Mouse (Mus musculus): ENCODE measurements around the gene Rad51b. TPM values are rescaled to one million over a fixed set of nuclear protein-coding genes. Genes with fewer than 3 reads are reported as not detected.

Rad51b gene
- polyA plus RNA-seq, 1 experiment from 2014 or later: 6.3 TPM

DNA sequence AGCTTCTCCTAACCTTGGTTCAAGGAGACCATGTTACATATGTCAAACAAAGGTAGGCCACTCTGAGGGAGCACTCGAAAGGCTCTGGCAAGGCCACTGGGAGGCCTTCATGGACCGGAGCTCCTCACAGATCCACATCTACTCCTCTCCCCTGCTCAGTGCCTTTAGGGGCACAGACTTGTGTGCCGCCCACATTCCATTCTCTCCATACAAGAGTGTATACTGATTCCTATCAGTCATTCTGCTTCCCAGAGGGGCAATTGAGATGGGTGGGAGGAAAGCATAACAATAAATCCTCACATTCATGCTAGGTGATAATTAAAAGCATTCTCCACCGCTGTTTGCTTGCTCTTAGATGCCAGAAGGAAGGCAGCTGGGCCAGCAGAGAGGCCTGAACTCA lies 458.5 kb downstream of the Rad51b start:
- H3K4me3 ChIP-seq (ENCODE audit: low read depth, low read length): no peak overlapping the region
- H3K27ac ChIP-seq (replicated peaks; ENCODE audit: low read depth, low read length): peak overlapping the region; percentile 2; the same call in 1 of the 2 replicates
- WGBS: 40% methylated on average over 4 of the region's 4 CpGs
- peaks cover 30% of the 10 kb centered on the region for H3K4me1 ChIP-seq (ENCODE audit: control insufficient read depth, insufficient read depth, low read length)
- no peak overlapping the region for H3K4me2 ChIP-seq (ENCODE audit: low read depth, severe bottlenecking)
- no peaks in the 10 kb centered on the region for H3K9me3 ChIP-seq (ENCODE audit: control insufficient read depth, low read length)
- no peaks in the 10 kb centered on the region for H3K27me3 ChIP-seq (ENCODE audit: control insufficient read depth, insufficient read depth, low read length)
- no peaks in the 10 kb centered on the region for H3K36me3 ChIP-seq (ENCODE audit: control insufficient read depth, insufficient read depth, low read length)
- H3K9ac ChIP-seq (ENCODE audit: low read length): no peak overlapping the region
- DNase-seq (ENCODE audit: low spot score) (peak; percentile 46), ATAC-seq (ENCODE audit: insufficient number of reproducible peaks, low FRiP score, low TSS enrichment, low read depth) (no peak)

DNA sequence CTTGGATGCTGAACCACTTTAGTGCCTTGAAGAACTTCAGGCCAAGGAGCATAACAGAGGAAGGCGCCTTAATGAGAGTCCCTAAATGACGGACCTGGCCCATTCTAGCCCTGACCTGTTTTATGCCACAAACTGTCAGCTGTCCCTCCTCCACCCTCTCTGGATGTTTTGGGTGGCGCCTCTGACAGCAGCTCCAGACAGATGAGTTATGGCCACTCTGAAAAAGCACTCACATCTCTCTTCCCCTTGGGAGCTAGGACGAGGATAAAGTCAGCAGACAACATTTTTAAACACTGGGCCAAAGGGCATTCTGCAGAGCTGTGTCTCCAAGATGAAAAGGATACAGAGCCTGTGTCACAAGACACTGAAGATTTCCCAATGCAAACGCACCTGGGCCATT lies 459.3 kb downstream of the Rad51b start:
- DNase-seq (ENCODE audit: low spot score) (no peak), ATAC-seq (ENCODE audit: insufficient number of reproducible peaks, low FRiP score, low TSS enrichment, low read depth) (no peak)
- no peak overlapping the region for H3K4me3 ChIP-seq (ENCODE audit: low read depth, low read length)
- H3K4me1 ChIP-seq (ENCODE audit: control insufficient read depth, insufficient read depth, low read length): peaks cover 22% of the 10 kb centered on the region
- no peaks in the 10 kb centered on the region for H3K27me3 ChIP-seq (ENCODE audit: control insufficient read depth, insufficient read depth, low read length)
- no peak overlapping the region for H3K27ac ChIP-seq (replicated peaks; ENCODE audit: low read depth, low read length)
- 19% methylated on average over 5 of the region's 5 CpGs for WGBS
- H3K9me3 ChIP-seq (ENCODE audit: control insufficient read depth, low read length): no peaks in the 10 kb centered on the region
- H3K9ac ChIP-seq (ENCODE audit: low read length): no peak overlapping the region
- H3K4me2 ChIP-seq (ENCODE audit: low read depth, severe bottlenecking): no peak overlapping the region
- H3K36me3 ChIP-seq (ENCODE audit: control insufficient read depth, insufficient read depth, low read length): no peaks in the 10 kb centered on the region

GRCm38 (mm10) chr12:79757775-79758174 lies 460.7 kb downstream of the Rad51b start:
- no peaks in the 10 kb centered on the region for H3K27me3 ChIP-seq (ENCODE audit: control insufficient read depth, insufficient read depth, low read length)
- ATAC-seq (ENCODE audit: insufficient number of reproducible peaks, low FRiP score, low TSS enrichment, low read depth) (no peak), DNase-seq (ENCODE audit: low spot score) (no peak)
- H3K4me1 ChIP-seq (ENCODE audit: control insufficient read depth, insufficient read depth, low read length): peaks cover 10% of the 10 kb centered on the region
- no peak overlapping the region for H3K4me2 ChIP-seq (ENCODE audit: low read depth, severe bottlenecking)
- H3K36me3 ChIP-seq (ENCODE audit: control insufficient read depth, insufficient read depth, low read length): no peaks in the 10 kb centered on the region
- H3K4me3 ChIP-seq (ENCODE audit: low read depth, low read length): no peak overlapping the region
- no peak overlapping the region for H3K9ac ChIP-seq (ENCODE audit: low read length)
- no peaks in the 10 kb centered on the region for H3K9me3 ChIP-seq (ENCODE audit: control insufficient read depth, low read length)
- 72% methylated on average over 4 of the region's 4 CpGs for WGBS
- no peak overlapping the region for H3K27ac ChIP-seq (replicated peaks; ENCODE audit: low read depth, low read length)

- 72% methylated on average over 8 of the region's 8 CpGs for WGBS
- H3K27me3 ChIP-seq (ENCODE audit: control insufficient read depth, insufficient read depth, low read length): no peaks in the 10 kb centered on the region
- H3K4me2 ChIP-seq (ENCODE audit: low read depth, severe bottlenecking): no peak overlapping the region
- no peak for DNase-seq (ENCODE audit: low spot score)
- H3K9me3 ChIP-seq (ENCODE audit: control insufficient read depth, low read length): no peaks in the 10 kb centered on the region
- H3K4me1 ChIP-seq (ENCODE audit: control insufficient read depth, insufficient read depth, low read length): peaks cover 10% of the 10 kb centered on the region
- no peak overlapping the region for H3K9ac ChIP-seq (ENCODE audit: low read length)
- H3K27ac ChIP-seq (replicated peaks; ENCODE audit: low read depth, low read length): no peak overlapping the region
- no peak for ATAC-seq (ENCODE audit: insufficient number of reproducible peaks, low FRiP score, low TSS enrichment, low read depth)
- no peak overlapping the region for H3K4me3 ChIP-seq (ENCODE audit: low read depth, low read length)
- H3K36me3 ChIP-seq (ENCODE audit: control insufficient read depth, insufficient read depth, low read length): no peaks in the 10 kb centered on the region
Observed at GRCm38 (mm10) chr12:79759180-79759902, 462.3 kb downstream of the Rad51b start.

DNA sequence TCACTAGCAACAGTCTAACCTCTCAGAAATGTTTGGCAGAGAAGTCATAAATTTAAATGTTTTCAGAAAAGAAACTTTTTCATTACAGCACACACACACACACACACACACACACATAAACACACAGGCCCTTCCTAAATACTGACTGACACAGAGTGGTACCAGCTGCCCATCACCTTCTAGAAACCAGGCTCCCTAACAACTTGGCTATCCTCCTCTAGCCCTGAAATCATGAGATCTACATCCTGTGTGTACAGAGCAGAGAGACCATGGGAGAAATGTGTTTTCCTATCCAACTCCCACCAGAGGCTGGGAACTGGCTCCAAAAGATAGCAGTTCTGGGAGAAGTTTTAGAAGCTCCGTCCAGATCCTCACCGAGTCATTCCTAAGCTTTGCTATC lies 464.1 kb downstream of the Rad51b start:
- Histone ChIP-seq H3K9ac (ENCODE audit: low read length) (no peak overlapping the region), H3K27ac (replicated peaks; ENCODE audit: low read depth, low read length) (no peak overlapping the region), H3K4me2 (ENCODE audit: low read depth, severe bottlenecking) (no peak overlapping the region), H3K4me1 (ENCODE audit: control insufficient read depth, insufficient read depth, low read length) (peaks cover 8% of the 10 kb centered on the region), H3K4me3 (ENCODE audit: low read depth, low read length) (no peak overlapping the region), H3K36me3 (ENCODE audit: control insufficient read depth, insufficient read depth, low read length) (no peaks in the 10 kb centered on the region), H3K9me3 (ENCODE audit: control insufficient read depth, low read length) (no peaks in the 10 kb centered on the region), H3K27me3 (ENCODE audit: control insufficient read depth, insufficient read depth, low read length) (no peaks in the 10 kb centered on the region)
- ATAC-seq (ENCODE audit: insufficient number of reproducible peaks, low FRiP score, low TSS enrichment, low read depth) (no peak), DNase-seq (ENCODE audit: low spot score) (no peak)
- 87% methylated on average over 2 of the region's 2 CpGs for WGBS

- DNase-seq (ENCODE audit: low spot score): no peak
- Histone ChIP-seq H3K4me2 (ENCODE audit: low read depth, severe bottlenecking) (no peak overlapping the region), H3K9ac (ENCODE audit: low read length) (no peak overlapping the region), H3K4me3 (ENCODE audit: low read depth, low read length) (no peak overlapping the region), H3K27ac (replicated peaks; ENCODE audit: low read depth, low read length) (no peak overlapping the region), H3K9me3 (ENCODE audit: control insufficient read depth, low read length) (no peaks in the 10 kb centered on the region), H3K4me1 (ENCODE audit: control insufficient read depth, insufficient read depth, low read length) (0 out of 2 replicates have a peak, but pooled peaks cover 3% of the 10 kb centered on the region), H3K36me3 (ENCODE audit: control insufficient read depth, insufficient read depth, low read length) (no peaks in the 10 kb centered on the region), H3K27me3 (ENCODE audit: control insufficient read depth, insufficient read depth, low read length) (no peaks in the 10 kb centered on the region)
- ATAC-seq (ENCODE audit: insufficient number of reproducible peaks, low FRiP score, low TSS enrichment, low read depth): no peak
- 85% methylated on average over 2 of the region's 2 CpGs for WGBS
Observed at GRCm38 (mm10) chr12:79762087-79762486, 465.0 kb downstream of the Rad51b start.

DNA sequence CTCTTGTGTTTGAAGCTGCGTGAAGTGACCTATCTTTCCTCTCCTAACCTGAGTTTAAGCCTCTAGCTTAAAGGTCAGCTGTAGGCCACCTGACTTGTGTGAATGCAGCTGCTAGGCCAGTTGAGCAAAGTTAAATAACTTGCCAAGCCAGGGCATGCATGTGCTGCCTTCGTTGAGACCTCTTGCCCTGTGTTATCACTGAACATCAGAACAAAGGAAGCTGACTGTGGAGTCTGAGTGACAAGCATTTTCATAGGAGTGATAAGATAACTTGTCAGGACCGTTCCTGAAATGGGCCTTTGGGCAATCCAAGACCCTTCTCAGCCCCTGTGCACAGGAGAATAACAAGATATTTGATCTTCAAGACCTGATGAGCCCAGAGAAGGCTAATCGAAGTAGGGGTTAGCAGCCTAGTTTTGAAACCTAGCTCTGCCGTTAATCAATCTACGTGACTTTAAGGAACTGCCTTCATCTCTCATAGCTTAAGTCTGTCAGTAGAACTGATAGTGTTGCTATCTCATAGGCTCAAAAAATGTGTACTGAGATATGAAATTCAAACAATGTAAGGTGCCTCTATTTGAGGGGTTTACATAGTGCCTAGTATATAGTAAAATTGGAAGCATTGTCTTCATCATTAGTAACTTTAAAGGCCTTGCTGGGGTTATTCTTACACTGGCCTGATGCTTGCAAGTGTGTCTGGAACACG lies 465.6 kb downstream of the Rad51b start:
- DNase-seq (ENCODE audit: low spot score) (no peak), ATAC-seq (ENCODE audit: insufficient number of reproducible peaks, low FRiP score, low TSS enrichment, low read depth) (no peak)
- Histone ChIP-seq H3K27me3 (ENCODE audit: control insufficient read depth, insufficient read depth, low read length) (no peaks in the 10 kb centered on the region), H3K36me3 (ENCODE audit: control insufficient read depth, insufficient read depth, low read length) (no peaks in the 10 kb centered on the region), H3K27ac (replicated peaks; ENCODE audit: low read depth, low read length) (no peak overlapping the region), H3K4me2 (ENCODE audit: low read depth, severe bottlenecking) (no peak overlapping the region), H3K9me3 (ENCODE audit: control insufficient read depth, low read length) (no peaks in the 10 kb centered on the region), H3K9ac (ENCODE audit: low read length) (no peak overlapping the region), H3K4me3 (ENCODE audit: low read depth, low read length) (no peak overlapping the region), H3K4me1 (ENCODE audit: control insufficient read depth, insufficient read depth, low read length) (0 out of 2 replicates have a peak, but pooled peaks cover 3% of the 10 kb centered on the region)
- 54% methylated on average over 7 of the region's 7 CpGs for WGBS

DNA sequence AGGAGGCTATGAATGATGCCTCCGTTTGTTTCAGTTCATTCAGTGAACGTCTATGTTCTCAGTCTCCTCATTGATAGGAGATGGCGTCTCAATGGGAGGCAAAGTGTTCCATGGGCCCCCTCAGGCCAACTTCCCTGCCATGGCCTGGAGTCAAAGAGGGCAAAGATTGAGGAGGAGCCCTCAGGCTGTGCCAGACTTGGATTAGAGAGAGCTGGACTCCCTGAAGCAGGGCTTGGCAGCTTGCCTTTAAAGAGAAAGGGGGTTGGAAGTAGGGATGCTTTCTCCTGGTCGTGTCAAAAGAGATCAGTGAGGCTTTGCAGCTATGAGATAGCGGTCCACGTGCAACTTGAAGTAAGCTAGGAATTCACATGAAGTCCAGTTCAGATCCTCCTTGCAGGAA lies 469.0 kb downstream of the Rad51b start:
- WGBS: 92% methylated on average over 6 of the region's 6 CpGs
- ATAC-seq (ENCODE audit: insufficient number of reproducible peaks, low FRiP score, low TSS enrichment, low read depth): no peak
- no peak overlapping the region for H3K4me2 ChIP-seq (ENCODE audit: low read depth, severe bottlenecking)
- H3K9me3 ChIP-seq (ENCODE audit: control insufficient read depth, low read length): no peaks in the 10 kb centered on the region
- no peak for DNase-seq (ENCODE audit: low spot score)
- no peaks in the 10 kb centered on the region for H3K27me3 ChIP-seq (ENCODE audit: control insufficient read depth, insufficient read depth, low read length)
- no peaks in the 10 kb centered on the region for H3K36me3 ChIP-seq (ENCODE audit: control insufficient read depth, insufficient read depth, low read length)
- no peaks in the 10 kb centered on the region for H3K4me1 ChIP-seq (ENCODE audit: control insufficient read depth, insufficient read depth, low read length)
- H3K9ac ChIP-seq (ENCODE audit: low read length): no peak overlapping the region
- H3K27ac ChIP-seq (replicated peaks; ENCODE audit: low read depth, low read length): no peak overlapping the region
- H3K4me3 ChIP-seq (ENCODE audit: low read depth, low read length): no peak overlapping the region
